Mouse (Mus musculus): ENCODE data around the gene Ins2. TPM values are rescaled to one million over a fixed set of nuclear protein-coding genes. Genes with fewer than 3 reads are reported as not detected.

Ins2 gene
- total and polyA plus RNA-seq, 3 experiments = not detected

- TF ChIP-seq HCFC1 (IDR thresholded peaks at IDR 0.05; ENCODE audit: low read depth, low read length) = no peak
- TF ChIP-seq TAL1 (IDR thresholded peaks at IDR 0.05; ENCODE audit: low read length) = no peak
- no peak for TF ChIP-seq CHD2 (IDR thresholded peaks at IDR 0.05; ENCODE audit: low read length)
- TF ChIP-seq TCF12 (IDR thresholded peaks at IDR 0.05; ENCODE audit: low read depth, low read length) = no peak
- no peak for TF ChIP-seq GATA1 (IDR thresholded peaks at IDR 0.05; ENCODE audit: low read depth, low read length)
- TF ChIP-seq ETS1 (IDR thresholded peaks at IDR 0.05; ENCODE audit: low read depth, low read length) = no peak
- TF ChIP-seq MAFK (IDR thresholded peaks at IDR 0.05; ENCODE audit: borderline replicate concordance, low read depth, low read length) = no peak
- no peak for TF ChIP-seq TBP (IDR thresholded peaks at IDR 0.05; ENCODE audit: low read depth, low read length)
- no peak for TF ChIP-seq KAT2A (conservative IDR thresholded peaks at IDR 0.05; ENCODE audit: low read depth, low read length)
- Histone ChIP-seq H3K36me3 (ENCODE audit: control insufficient read depth in 1 of 2, insufficient read depth in 2 of 2, low read length in 2 of 2) (no peaks in the 10 kb centered on the region), H3K9ac (ENCODE audit: control insufficient read depth, low read depth, low read length, poor library complexity, severe bottlenecking) (no peak overlapping the region), H3K27ac (ENCODE audit: control insufficient read depth, low read depth, low read length) (no peak overlapping the region), H3K4me1 (ENCODE audit: control insufficient read depth in 1 of 2, insufficient read depth in 2 of 2, low read length in 2 of 2) (no peaks in the 10 kb centered on the region), H3K79me2 (ENCODE audit: control insufficient read depth, insufficient read depth, low read length, poor library complexity) (no peaks in the 10 kb centered on the region), H3K9me3 (replicated peaks; ENCODE audit: insufficient read depth, low read length) (no peaks in the 10 kb centered on the region), H3K4me3 (ENCODE audit: control insufficient read depth in 1 of 2, insufficient read depth in 1 of 2, low read depth in 2 of 2, low read length in 2 of 2) (no peak overlapping the region), H3K27me3 (ENCODE audit: control insufficient read depth in 1 of 2, insufficient read depth in 2 of 2, low read length in 2 of 2) (no peaks in the 10 kb centered on the region)
- no peak for DNase-seq (ENCODE audit: low read depth, low spot score)
Measured at GRCm38 (mm10) chr7:142660651-142660945, 82.6 kb downstream of the Ins2 start.

- Histone ChIP-seq H3K79me2 (ENCODE audit: control insufficient read depth, insufficient read depth, low read length, poor library complexity) (no peaks in the 10 kb centered on the region), H3K27ac (ENCODE audit: control insufficient read depth, low read depth, low read length) (no peak overlapping the region), H3K9me3 (replicated peaks; ENCODE audit: insufficient read depth, low read length) (no peaks in the 10 kb centered on the region), H3K4me1 (ENCODE audit: control insufficient read depth in 1 of 2, insufficient read depth in 2 of 2, low read length in 2 of 2) (no peaks in the 10 kb centered on the region), H3K27me3 (ENCODE audit: control insufficient read depth in 1 of 2, insufficient read depth in 2 of 2, low read length in 2 of 2) (no peaks in the 10 kb centered on the region), H3K36me3 (ENCODE audit: control insufficient read depth in 1 of 2, insufficient read depth in 2 of 2, low read length in 2 of 2) (no peaks in the 10 kb centered on the region), H3K9ac (ENCODE audit: control insufficient read depth, low read depth, low read length, poor library complexity, severe bottlenecking) (no peak overlapping the region), H3K4me3 (ENCODE audit: control insufficient read depth in 1 of 2, insufficient read depth in 1 of 2, low read depth in 2 of 2, low read length in 2 of 2) (no peak overlapping the region)
- TF ChIP-seq EP300 (IDR thresholded peaks at IDR 0.05; ENCODE audit: low read depth in 1 of 2, low read length in 2 of 2) = no peak
- no peak for TF ChIP-seq CTCF (IDR thresholded peaks at IDR 0.05 in 2 of 3, conservative IDR thresholded peaks at IDR 0.05 in 1 of 3; ENCODE audit: control insufficient read depth in 1 of 3, insufficient read depth in 1 of 3, low read depth in 2 of 3, low read length in 3 of 3, poor library complexity in 1 of 3, severe bottlenecking in 1 of 3)
- TF ChIP-seq ZNF384 (IDR thresholded peaks at IDR 0.05; ENCODE audit: low read depth, low read length) = no peak
- no peak for TF ChIP-seq UBTF (IDR thresholded peaks at IDR 0.05; ENCODE audit: borderline replicate concordance, insufficient read depth, low read depth, low read length)
- no peak for TF ChIP-seq ZMIZ1 (IDR thresholded peaks at IDR 0.05; ENCODE audit: low read depth, low read length)
- TF ChIP-seq MXI1 (IDR thresholded peaks at IDR 0.05; ENCODE audit: low read depth, low read length) = no peak
- TF ChIP-seq RCOR1 (IDR thresholded peaks at IDR 0.05; ENCODE audit: low read depth, low read length) = no peak
- no peak for TF ChIP-seq POLR2AphosphoS5 (IDR thresholded peaks at IDR 0.05; ENCODE audit: borderline replicate concordance, low read depth, low read length)
- TF ChIP-seq ZC3H11A (IDR thresholded peaks at IDR 0.05; ENCODE audit: low read depth, low read length) = no peak
- no peak for TF ChIP-seq ETS1 (IDR thresholded peaks at IDR 0.05; ENCODE audit: low read depth, low read length)
- TF ChIP-seq NRF1 (IDR thresholded peaks at IDR 0.05; ENCODE audit: insufficient read depth, low read depth, low read length, poor library complexity, severe bottlenecking) = no peak
- DNase-seq (ENCODE audit: low read depth, low spot score) = no peak
Measured at GRCm38 (mm10) chr7:142659767-142660650, 83.2 kb downstream of the Ins2 start.
